Mouse (Mus musculus) retina, postnatal 1 day (tissue): ENCODE data around the gene Adprh.
"Not testable (repeated sequence)": the region's sequence is repeated elsewhere in the genome, so short reads cannot be mapped to it uniquely, and the experiment has no call there.

Experiments
- DNase-seq: peaks from one replicate; pipeline ENCODE4 v3.0.0-alpha.2; 2012

Gene Adprh

DNA sequence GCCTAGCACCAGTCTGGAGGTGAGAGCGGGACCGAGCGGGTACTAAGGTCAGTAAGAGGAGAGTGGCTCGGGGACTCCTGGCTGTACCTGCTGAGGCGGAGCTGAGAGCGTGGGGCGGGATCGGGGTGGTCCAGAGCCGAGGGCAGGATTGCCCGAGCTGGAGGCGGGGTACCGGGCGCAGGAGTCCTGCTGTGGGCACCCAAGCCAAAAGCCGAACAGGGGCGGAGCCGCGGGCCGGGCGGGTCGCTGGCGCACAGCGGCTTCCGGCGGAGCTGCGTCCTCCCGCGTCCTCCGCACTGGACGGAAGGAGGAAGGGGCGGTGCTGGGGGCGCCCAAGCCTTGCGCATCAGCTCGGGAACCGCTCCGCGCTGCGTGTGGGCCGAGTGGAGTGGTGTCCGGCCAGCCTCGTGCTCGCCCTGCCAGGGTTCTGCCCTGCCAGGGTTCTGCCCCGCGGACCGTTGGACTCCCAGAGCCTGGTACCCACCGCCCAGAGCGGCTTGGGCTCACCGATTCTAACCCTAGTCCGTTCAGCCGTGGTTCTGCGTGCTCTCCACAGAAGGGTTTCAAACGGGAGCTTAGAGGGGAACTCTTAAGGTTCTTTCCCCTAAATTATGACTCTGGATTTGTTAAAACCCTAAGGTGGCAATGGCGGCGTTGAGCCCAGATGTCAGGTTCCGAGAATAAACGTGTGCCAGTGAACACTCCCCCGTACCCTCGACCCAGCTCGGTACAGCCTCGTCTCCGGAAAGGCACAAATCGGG, at the start of gene Adprh:
Gene Adprh, minus strand, starts transcription at position 262 of the 761 bp plus-strand sequence.
- DNase-seq: peak; percentile 93

DNA sequence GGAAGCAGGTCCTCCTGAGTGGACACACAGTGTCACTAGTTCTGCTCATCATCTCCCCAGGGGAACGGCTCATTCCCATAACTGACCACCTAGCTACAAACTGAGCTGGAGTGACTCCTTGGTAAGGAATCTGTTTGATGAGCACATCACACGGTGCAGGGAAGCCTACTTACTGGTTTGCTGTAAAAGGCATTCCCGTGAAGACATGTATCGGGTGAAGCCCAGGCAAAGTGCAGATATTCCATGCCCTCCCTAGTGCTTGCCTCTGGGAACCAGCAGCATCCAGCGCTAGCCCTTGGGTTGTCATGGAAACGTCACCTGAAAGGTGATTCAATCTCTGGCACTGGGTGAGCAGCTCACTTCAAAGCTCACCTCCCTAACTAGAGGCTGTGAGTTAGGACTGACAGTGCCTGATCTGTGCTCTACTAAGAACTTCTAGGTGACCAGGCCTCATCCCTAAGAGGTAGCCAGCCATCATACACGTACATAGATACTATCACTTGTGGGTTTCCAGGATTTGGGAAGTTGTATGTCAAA, 44.2 kb upstream of the Adprh start:
- DNase-seq: no peak

DNA sequence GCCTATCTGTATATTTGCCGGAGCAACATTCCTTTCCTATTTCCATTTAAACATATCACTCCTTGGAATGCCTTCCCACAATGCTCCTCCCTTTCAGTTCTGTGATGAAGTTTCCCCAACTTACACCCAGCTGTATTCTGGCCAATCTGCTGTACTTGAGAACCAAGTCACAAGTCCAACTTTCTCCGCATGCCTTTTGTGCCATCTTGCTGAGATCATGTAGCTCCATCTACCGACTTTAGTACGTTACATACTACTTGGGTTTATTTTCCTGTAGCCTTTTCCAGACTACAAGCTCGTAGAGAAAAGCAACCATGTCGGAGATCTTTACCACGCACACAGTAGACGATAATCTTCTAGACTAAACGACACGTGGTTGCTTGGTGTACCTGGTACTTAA, 41.4 kb upstream of the Adprh start:
- DNase-seq: no peak

DNA sequence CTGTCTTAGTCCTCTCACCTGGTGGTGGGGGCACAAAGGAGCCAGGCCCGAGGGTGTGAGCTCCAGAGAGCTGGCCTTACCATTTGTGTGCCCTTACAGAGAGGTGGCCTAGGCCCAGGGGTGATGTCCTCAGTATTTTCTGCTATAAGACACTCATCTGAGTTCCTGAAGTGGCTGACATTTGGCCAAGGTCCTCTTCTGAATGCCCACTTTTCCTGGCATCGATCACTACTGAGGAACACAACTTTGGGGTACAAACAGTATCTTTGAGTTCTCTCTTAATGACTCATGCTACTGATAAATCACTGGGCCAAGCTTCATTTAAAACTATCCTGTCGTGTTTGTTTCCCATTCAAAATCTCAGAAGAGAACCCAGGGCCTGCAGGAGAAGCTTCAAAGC, 40.0 kb upstream of the Adprh start:
- no peak for DNase-seq

GRCm38 (mm10) chr16:38483582-38484309, 31.2 kb upstream of the Adprh start:
- DNase-seq: peak; percentile 29

- DNase-seq: peak; percentile 59
These were observed 30.5 kb upstream of the Adprh start for GRCm38 (mm10) chr16:38482780-38483562.

- no peak for DNase-seq
These were observed 28.8 kb upstream of the Adprh start for GRCm38 (mm10) chr16:38481327-38481726.

- no peak for DNase-seq
These were observed 25.8 kb upstream of the Adprh start for GRCm38 (mm10) chr16:38478296-38478695.

DNA sequence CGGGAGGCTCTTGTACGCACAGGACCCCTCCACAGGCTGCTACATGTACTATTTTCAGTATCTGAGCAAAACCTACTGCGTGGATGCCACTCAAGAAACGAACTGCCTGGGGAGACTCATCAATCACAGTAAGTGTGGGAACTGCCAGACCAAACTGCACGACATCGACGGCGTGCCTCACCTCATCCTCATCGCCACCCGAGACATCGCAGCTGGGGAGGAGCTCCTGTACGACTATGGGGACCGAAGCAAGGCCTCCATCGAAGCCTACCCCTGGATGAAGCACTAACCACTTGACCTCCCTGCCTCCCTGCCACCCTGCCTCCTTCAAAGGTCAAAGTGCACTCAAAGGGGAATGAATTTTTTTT, 24.7 kb upstream of the Adprh start:
- DNase-seq: not testable (repeated sequence)

DNA sequence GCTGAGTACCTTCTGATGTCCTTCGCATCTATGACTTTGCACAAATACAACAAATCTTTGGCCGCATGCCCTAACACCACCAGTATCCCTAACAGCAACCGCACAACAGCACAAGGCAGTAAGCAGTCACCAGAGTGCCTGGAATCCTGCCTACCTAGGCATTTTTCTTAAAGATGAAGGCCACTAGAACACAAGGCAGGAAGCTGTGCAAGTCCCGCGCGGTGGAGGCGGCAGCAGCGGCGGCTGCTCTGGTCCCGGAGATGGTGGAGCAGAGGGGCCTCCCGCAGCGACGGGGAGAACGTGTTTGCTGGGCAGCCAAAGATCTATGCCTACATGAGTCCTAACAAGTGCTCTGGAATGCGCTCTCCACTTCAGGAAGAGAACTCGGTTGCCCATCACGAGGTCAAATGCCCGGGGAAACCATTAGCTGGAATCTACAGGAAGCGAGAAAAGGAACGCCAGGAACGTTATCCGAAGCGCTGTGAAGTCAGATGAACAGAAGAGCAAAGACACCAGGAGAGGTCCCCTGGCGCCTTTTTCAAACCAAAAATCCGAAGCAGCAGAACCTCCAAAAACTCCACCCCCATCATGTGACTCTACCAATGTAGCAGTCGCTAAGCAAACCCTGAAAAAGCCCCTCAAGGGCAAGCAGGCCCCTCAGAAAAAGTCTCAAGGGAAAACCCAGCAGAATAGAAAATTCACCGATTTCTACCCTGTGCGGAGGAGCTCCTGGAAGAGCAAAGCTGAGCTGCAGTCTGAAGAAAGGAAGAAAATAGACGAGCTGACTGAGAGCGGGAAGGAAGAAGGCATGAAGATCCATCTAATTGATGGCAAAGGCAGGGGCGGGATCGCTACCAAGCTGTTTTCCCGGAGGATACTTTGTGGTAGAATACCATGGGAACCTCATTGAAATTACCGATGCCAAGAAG, 24.1 kb upstream of the Adprh start:
- peak; percentile 59 for DNase-seq

- DNase-seq: no peak
These were observed 23.3 kb upstream of the Adprh start for GRCm38 (mm10) chr16:38475681-38476311.

DNA sequence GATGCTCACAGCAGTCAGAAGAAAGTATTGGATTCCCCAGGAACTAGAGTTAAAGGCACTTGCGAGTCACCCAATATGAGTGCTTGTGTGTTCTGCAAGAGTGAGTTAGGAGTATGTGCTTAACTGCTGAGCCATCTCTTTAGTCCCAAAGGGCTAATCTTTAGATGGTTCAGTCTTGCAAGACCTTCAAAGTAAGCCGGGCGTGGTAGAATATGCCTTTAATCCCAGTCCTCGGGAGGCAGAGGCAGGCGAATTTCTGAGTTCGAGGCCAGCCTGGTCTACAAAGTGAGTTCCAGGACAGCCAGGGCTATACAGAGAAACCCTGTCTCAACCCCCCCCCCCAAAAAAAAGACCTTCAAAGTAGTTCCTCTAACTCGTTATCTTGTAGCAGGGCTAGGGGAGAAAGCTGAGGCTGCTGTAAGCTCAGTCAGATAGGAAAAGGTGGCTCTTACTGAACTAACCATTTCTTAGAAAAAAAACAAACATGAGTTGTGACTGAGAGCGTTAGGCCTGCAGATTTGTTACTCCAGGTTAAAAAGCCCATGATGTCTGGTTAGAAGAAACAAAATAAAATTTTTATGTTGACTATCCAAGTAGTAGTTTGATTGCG, 22.3 kb upstream of the Adprh start:
- DNase-seq: no peak

- DNase-seq: no peak
These were observed 21.2 kb upstream of the Adprh start for GRCm38 (mm10) chr16:38473661-38474060.

DNA sequence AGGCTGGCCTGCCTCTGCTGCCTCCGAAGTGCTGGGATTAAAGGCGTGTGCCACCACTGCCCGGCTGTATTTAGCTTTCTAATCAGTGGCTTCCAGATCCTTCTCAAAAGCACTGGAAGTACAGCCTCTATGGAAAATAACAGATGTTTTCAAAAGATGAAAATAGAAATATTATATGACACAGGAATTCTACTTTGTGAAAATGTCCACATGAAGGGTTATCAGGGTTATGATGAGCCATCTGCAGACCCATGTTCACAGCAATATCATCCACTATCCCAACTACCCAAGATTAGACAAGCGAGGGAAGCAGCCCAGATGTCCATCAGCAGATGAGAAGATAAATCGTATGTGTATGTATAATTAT, 20.0 kb upstream of the Adprh start:
- DNase-seq: no peak

- no peak for DNase-seq
These were observed 19.4 kb upstream of the Adprh start for GRCm38 (mm10) chr16:38471697-38472506.

DNA sequence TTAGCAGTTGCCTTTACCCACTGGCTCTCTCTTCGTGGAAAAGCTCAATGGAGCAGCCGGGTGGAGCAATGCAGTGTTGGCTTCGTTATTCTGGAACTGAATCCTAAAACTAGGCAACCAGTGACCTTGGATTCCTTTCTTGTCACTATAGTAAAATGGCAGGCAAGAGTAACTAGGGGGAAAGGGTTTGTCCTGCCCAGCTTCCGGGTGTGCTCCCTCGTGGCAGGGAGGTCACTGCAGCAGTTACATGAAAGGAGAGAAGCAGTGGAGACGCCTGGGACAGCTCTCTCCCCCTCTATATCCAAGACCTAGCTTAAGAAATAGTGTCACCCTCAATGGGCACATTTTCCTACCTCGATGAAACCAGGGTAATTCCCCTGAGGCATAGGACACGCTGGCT, 16.9 kb upstream of the Adprh start:
- no peak for DNase-seq

GRCm38 (mm10) chr16:38468706-38469018, 16.2 kb upstream of the Adprh start:
- no peak for DNase-seq

DNA sequence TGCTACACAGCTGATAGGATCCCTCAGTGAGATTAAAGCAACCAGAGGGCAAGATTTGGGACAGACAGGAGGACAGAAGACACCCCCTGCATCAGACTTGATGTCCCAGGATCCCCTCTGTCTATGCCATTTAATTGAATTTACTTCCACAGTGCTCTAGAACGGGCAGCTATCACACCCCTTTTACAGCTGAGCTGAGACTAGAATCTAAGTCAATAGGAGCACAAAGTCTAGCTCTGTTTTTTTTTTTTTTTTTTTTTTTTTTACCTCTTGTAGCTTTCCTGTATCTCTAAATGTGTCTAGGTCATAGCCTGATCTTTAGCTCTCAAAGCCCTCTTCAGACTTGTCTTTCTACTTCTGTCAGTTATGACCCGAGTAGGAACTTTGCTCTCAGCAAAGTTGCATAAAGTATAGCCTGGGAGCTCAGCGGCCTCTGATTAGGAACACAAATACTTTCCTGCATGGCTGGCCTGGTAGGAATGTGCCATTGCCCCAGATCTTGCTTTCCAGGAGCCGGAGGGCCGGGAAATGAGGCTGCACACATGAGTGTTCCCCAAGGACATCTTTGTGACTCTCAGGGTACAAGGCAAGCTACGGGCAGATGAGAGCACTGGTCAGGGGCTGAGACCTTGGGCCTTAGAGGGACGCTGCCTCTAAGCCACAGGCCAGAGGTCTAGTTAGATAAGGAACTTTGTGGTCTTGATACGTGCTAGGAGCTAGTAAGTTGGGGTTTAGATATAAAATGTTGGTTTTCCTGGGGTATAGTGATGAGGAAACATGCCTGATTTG, 15.6 kb upstream of the Adprh start:
- no peak for DNase-seq

- DNase-seq: no peak
These were observed 14.8 kb upstream of the Adprh start for GRCm38 (mm10) chr16:38467091-38467916.
